Mouse (Mus musculus) liver, postnatal 0 days (tissue): Measurements from ENCODE around the gene Jmjd7.

ENCODE experiments used
- CTCF ChIP-seq: sonication (generic); IDR thresholded peaks from 2 replicates; pipeline ENCODE4 v1.5.1; 2016; ENCODE audit warnings: antibody characterized with exemption, low read depth
- EP300 ChIP-seq: IDR thresholded peaks from 2 replicates; pipeline ENCODE4 v1.6.1; 2016; ENCODE audit warnings: antibody characterized with exemption, low read depth, mild to moderate bottlenecking

DNA sequence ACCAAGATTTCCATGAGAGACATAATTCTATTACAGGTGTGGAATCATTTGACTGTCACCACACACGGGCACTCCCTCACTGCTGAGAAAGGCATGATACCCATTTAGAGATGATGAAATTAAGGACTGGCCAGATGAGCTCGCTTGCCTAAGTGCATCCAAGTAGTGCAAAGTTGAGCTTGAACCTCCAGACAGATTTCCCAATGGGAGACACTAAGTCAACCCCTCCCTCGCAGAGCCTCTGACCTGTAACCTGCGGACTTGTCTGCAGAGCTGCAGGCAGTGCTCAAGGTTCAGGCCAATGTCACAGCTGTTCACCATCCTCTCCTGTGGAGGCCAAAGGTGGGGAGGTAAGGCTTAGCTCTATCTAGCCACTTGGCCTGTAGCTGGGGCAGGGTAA is 31.5 kb downstream of the Jmjd7 start:
- TF ChIP-seq CTCF (no peak), EP300 (no peak)
